Mouse (Mus musculus) urinary bladder, postnatal 4 days (tissue): ENCODE measurements at regions not wholly inside any gene's neighbourhood (a gene's known extent, or its start where the extent isn't known, plus 50 kb on each side); places are given as distances from the start of the nearest gene placed in this dataset.

Experiments
- DNase-seq, 2 experiments: peaks; one replicate each; pipeline ENCODE4 v3.0.0; 2021 to 2022; ENCODE audit warnings: low spot score in 2 of 2

GRCm38 (mm10) chr15:61297447-61298208 lies 374.8 kb upstream of the A1bg start:
- DNase-seq: no peak

- DNase-seq: no peak
These were observed 371.8 kb upstream of the A1bg start for GRCm38 (mm10) chr15:61294616-61295015.

- no peak for DNase-seq
These were observed 371.3 kb upstream of the A1bg start for GRCm38 (mm10) chr15:61294131-61294530.

- DNase-seq: no peak
These were observed 346.0 kb upstream of the A1bg start for GRCm38 (mm10) chr15:61268766-61269165.

GRCm38 (mm10) chr15:61259047-61259446 lies 336.2 kb upstream of the A1bg start:
- no peak for DNase-seq

- DNase-seq: no peak
These were observed 321.7 kb upstream of the A1bg start for GRCm38 (mm10) chr15:61244511-61244910.

- no peak for DNase-seq
These were observed 319.4 kb upstream of the A1bg start for GRCm38 (mm10) chr15:61242161-61242681.

- DNase-seq: no peak
These were observed 318.9 kb upstream of the A1bg start for GRCm38 (mm10) chr15:61241741-61242140.

- no peak for DNase-seq
These were observed 317.5 kb upstream of the A1bg start for GRCm38 (mm10) chr15:61240344-61240743.

GRCm38 (mm10) chr15:61239414-61239813 lies 316.6 kb upstream of the A1bg start:
- no peak for DNase-seq

GRCm38 (mm10) chr15:61238996-61239395 lies 316.2 kb upstream of the A1bg start:
- no peak for DNase-seq

- no peak for DNase-seq
These were observed 306.8 kb upstream of the A1bg start for GRCm38 (mm10) chr15:61229579-61229978.

GRCm38 (mm10) chr15:61222923-61223322 lies 300.1 kb upstream of the A1bg start:
- no peak for DNase-seq

- no peak for DNase-seq
These were observed 287.3 kb upstream of the A1bg start for GRCm38 (mm10) chr15:61210161-61210560.

GRCm38 (mm10) chr15:61189981-61190380 lies 267.2 kb upstream of the A1bg start:
- no peak for DNase-seq

GRCm38 (mm10) chr15:61189481-61189880 lies 266.7 kb upstream of the A1bg start:
- no peak for DNase-seq

GRCm38 (mm10) chr15:61184597-61184963 lies 261.8 kb upstream of the A1bg start:
- no peak for DNase-seq

- DNase-seq: no peak
These were observed 261.2 kb upstream of the A1bg start for GRCm38 (mm10) chr15:61183751-61184596.

GRCm38 (mm10) chr15:61183291-61183690 lies 260.5 kb upstream of the A1bg start:
- no peak for DNase-seq

- DNase-seq: no peak
These were observed 246.1 kb upstream of the A1bg start for GRCm38 (mm10) chr15:61168842-61169416.

GRCm38 (mm10) chr15:61165050-61165449 lies 242.2 kb upstream of the A1bg start:
- DNase-seq: no peak

- DNase-seq: no peak
These were observed 238.6 kb upstream of the A1bg start for GRCm38 (mm10) chr15:61161397-61161796.
